Mouse (Mus musculus): ENCODE measurements at regions not wholly inside any gene's neighbourhood (a gene's known extent, or its start where the extent isn't known, plus 50 kb on each side); places are given as distances from the start of the nearest gene placed in this dataset.
"Not testable (repeated sequence)": the region's sequence is repeated elsewhere in the genome, so short reads cannot be mapped to it uniquely, and the experiment has no call there.

GRCm38 (mm10) chr11:121894801-121895200 lies 64.8 kb downstream of the Ptchd3 start:
- H3K27me3 ChIP-seq (replicated peaks), result no peaks in the 10 kb centered on the region
- H3K9me3 ChIP-seq, result no peaks in the 10 kb centered on the region
- no peak for ATAC-seq
- H3K9ac ChIP-seq, result no peak overlapping the region
- no peak overlapping the region for H3K4me3 ChIP-seq (replicated peaks)
- 94% methylated on average over 4 of the region's 4 CpGs for WGBS
- no peaks in the 10 kb centered on the region for H3K4me1 ChIP-seq (replicated peaks)
- H3K4me2 ChIP-seq (replicated peaks), result no peak overlapping the region
- no peak overlapping the region for H3K27ac ChIP-seq
- no peaks in the 10 kb centered on the region for H3K36me3 ChIP-seq

GRCm38 (mm10) chr11:121904393-121904792 lies 74.3 kb downstream of the Ptchd3 start:
- not testable (repeated sequence) for H3K4me2 ChIP-seq (replicated peaks); H3K27me3 ChIP-seq (replicated peaks); H3K9me3 ChIP-seq; H3K9ac ChIP-seq; H3K27ac ChIP-seq; H3K36me3 ChIP-seq; H3K4me1 ChIP-seq (replicated peaks); ATAC-seq; H3K4me3 ChIP-seq (replicated peaks)
- 75% methylated on average over 6 of the region's 6 CpGs for whole genome bisulfite sequencing

- WGBS, result 86% methylated on average over 10 of the region's 10 CpGs
- H3K9ac ChIP-seq; H3K9me3 ChIP-seq; H3K4me1 ChIP-seq (replicated peaks); H3K27ac ChIP-seq; ATAC-seq; H3K27me3 ChIP-seq (replicated peaks); H3K4me3 ChIP-seq (replicated peaks); H3K36me3 ChIP-seq; H3K4me2 ChIP-seq (replicated peaks): not testable (repeated sequence)
Observed at GRCm38 (mm10) chr11:121924631-121925030, 94.6 kb downstream of the Ptchd3 start.

GRCm38 (mm10) chr11:121925043-121925442 lies 95.0 kb downstream of the Ptchd3 start:
- not testable (repeated sequence) for H3K9me3 ChIP-seq; H3K27me3 ChIP-seq (replicated peaks); H3K36me3 ChIP-seq; H3K4me1 ChIP-seq (replicated peaks); H3K9ac ChIP-seq; ATAC-seq; H3K4me3 ChIP-seq (replicated peaks); H3K4me2 ChIP-seq (replicated peaks); H3K27ac ChIP-seq
- WGBS, result 46% methylated on average over 16 of the region's 16 CpGs

- not testable (repeated sequence) for H3K27me3 ChIP-seq (replicated peaks); H3K4me1 ChIP-seq (replicated peaks); H3K36me3 ChIP-seq; H3K4me2 ChIP-seq (replicated peaks); H3K9me3 ChIP-seq; H3K9ac ChIP-seq; ATAC-seq; H3K27ac ChIP-seq; H3K4me3 ChIP-seq (replicated peaks)
- WGBS, result 61% methylated on average over 6 of the region's 6 CpGs
Observed at GRCm38 (mm10) chr11:121951726-121952125, 121.7 kb downstream of the Ptchd3 start.

- not testable (repeated sequence) for H3K36me3 ChIP-seq; H3K27ac ChIP-seq; ATAC-seq; H3K4me1 ChIP-seq (replicated peaks); H3K9me3 ChIP-seq; H3K9ac ChIP-seq; H3K27me3 ChIP-seq (replicated peaks)
- WGBS, result 32% methylated on average over 20 of the region's 20 CpGs
- Histone ChIP-seq H3K4me3 (replicated peaks) (peak overlapping the region; percentile 19; the same call in 1 of the 2 replicates), H3K4me2 (replicated peaks) (peak overlapping the region; percentile 41)
Observed at GRCm38 (mm10) chr11:121956367-121957235, 126.6 kb downstream of the Ptchd3 start.

- H3K4me3 ChIP-seq (replicated peaks); H3K36me3 ChIP-seq; H3K27ac ChIP-seq; H3K27me3 ChIP-seq (replicated peaks); H3K9me3 ChIP-seq; H3K4me2 ChIP-seq (replicated peaks); H3K4me1 ChIP-seq (replicated peaks); H3K9ac ChIP-seq: not testable (repeated sequence)
- peak; percentile 72 for ATAC-seq
- 24% methylated on average over 5 of the region's 5 CpGs for WGBS
Observed at GRCm38 (mm10) chr11:121958735-121959134, 128.7 kb downstream of the Ptchd3 start.

GRCm38 (mm10) chr11:121964111-121964510 lies 134.1 kb downstream of the Ptchd3 start:
- H3K4me3 ChIP-seq (replicated peaks); H3K9me3 ChIP-seq; H3K27me3 ChIP-seq (replicated peaks); H3K27ac ChIP-seq; H3K4me1 ChIP-seq (replicated peaks); H3K9ac ChIP-seq; H3K36me3 ChIP-seq; ATAC-seq; H3K4me2 ChIP-seq (replicated peaks): not testable (repeated sequence)

- H3K27ac ChIP-seq; ATAC-seq; H3K4me1 ChIP-seq (replicated peaks); H3K27me3 ChIP-seq (replicated peaks); H3K9me3 ChIP-seq; H3K9ac ChIP-seq; H3K36me3 ChIP-seq; H3K4me2 ChIP-seq (replicated peaks); H3K4me3 ChIP-seq (replicated peaks): not testable (repeated sequence)
- 14% methylated on average over 1 of the region's 1 CpGs for WGBS
Observed at GRCm38 (mm10) chr11:121965911-121966310, 135.9 kb downstream of the Ptchd3 start.
